ENCODE assay signal across 19 mouse cellular contexts in the genomic region with DNA sequence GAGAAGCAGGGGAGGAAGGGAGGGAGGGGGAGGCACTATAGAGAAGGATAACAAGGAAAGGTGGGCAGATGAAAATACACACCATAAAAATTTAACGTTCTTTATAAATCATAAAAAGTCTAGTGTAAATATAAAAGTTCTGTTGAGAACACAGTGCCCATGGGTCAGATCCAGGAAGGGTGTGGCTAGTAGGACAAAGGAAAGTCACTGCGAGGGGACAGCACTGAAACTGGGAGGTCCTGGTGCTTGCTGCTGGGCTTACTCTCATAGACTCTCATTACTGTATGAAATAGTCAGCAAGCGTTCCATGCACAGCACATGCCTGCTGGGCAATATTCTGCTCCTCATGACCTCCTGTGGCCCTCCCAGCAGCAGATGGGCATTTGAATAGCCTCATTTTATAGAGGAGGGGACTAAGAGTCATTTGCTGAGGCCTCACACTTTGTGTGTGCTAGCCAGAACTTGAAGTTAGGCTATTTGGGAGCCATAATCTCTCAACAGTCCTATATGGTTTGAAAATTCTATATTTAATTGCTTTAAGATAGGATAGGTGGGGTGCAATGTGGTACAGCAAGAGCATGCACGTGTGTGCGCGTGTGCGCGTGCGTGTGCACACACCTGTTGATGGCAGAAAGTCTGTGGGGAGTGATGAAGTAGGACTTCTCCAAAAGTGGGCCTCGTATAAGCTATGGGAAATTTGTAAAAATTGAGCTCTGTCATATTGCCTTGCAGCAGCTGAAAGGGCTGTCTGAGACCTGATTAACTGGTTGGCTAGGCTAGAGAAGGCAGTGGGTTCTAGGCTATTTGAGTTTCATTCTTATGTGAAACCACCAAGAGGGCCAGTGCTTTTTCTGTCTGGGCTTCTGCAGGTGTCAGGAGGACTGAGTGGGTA. TPM values are rescaled to one million over a fixed set of nuclear protein-coding genes. Genes with fewer than 3 reads are reported as not detected.
A peak's percentile ranks its signal among the peaks of the same experiment; 100 is the strongest.
DNase-seq lines count a peak whose midpoint lies in the region; ATAC-seq and TF ChIP-seq lines count a peak whose summit lies in the region.
"Had no signal": no experiment of that assay in that cellular context is flagged by ENCODE, and none has a peak within 500 bp of the region (broad histone marks: within the 10 kb centered on the region; RNA-seq: fewer than 3 reads in every experiment).

No protein-coding gene starts in this region.

- no peaks in the 10 kb centered on the region for H3K4me1 ChIP-seq in midbrain, embryonic 11.5 days (ENCODE audit: control insufficient read depth, insufficient read depth, low read length)
- H3K4me1 ChIP-seq in midbrain, embryonic 15.5 days: no peaks in the 10 kb centered on the region
- H3K4me1 ChIP-seq in lung, postnatal 0 days (ENCODE audit: insufficient read depth, low read depth, low read length): peaks cover 28% of the 10 kb centered on the region; the same call in 1 of the 2 replicates

- no peak overlapping the region for H3K4me2 ChIP-seq in midbrain, embryonic 11.5 days
- H3K4me2 ChIP-seq in midbrain, embryonic 15.5 days: no peak overlapping the region
- no peak overlapping the region; the same call in 1 of the 2 replicates for H3K4me2 ChIP-seq in lung, postnatal 0 days (replicated peaks; ENCODE audit: low read depth, low read length)
- H3K4me2 ChIP-seq: embryonic facial prominence, embryonic 12.5 days; forebrain, embryonic 13.5 days had no signal

- H3K9ac ChIP-seq in midbrain, embryonic 11.5 days (ENCODE audit: low read length): no peak overlapping the region
- H3K9ac ChIP-seq in midbrain, embryonic 15.5 days: no peak overlapping the region
- no peak overlapping the region for H3K9ac ChIP-seq in lung, postnatal 0 days (replicated peaks; ENCODE audit: low read depth)
- H3K9ac ChIP-seq: embryonic facial prominence, embryonic 12.5 days; forebrain, embryonic 13.5 days had no signal

- H3K4me3 ChIP-seq in midbrain, embryonic 11.5 days (ENCODE audit: low read depth, low read length): no peak overlapping the region
- no peak overlapping the region for H3K4me3 ChIP-seq in midbrain, embryonic 15.5 days
- no peak overlapping the region for H3K4me3 ChIP-seq in lung, postnatal 0 days (ENCODE audit: low read depth, low read length)
- H3K4me3 ChIP-seq: embryonic facial prominence, embryonic 12.5 days; forebrain, embryonic 13.5 days had no signal

- intact Hi-C loops in heart, postnatal 10 days (cut with DNase I): no loop called here

- TF ChIP-seq CTCF in lung, postnatal 0 days (IDR thresholded peaks at IDR 0.05): no peak

- no peaks in the 10 kb centered on the region for H3K36me3 ChIP-seq in midbrain, embryonic 11.5 days (ENCODE audit: control insufficient read depth, insufficient read depth, low read length)
- H3K36me3 ChIP-seq in midbrain, embryonic 15.5 days (replicated peaks): no peaks in the 10 kb centered on the region
- H3K36me3 ChIP-seq in lung, postnatal 0 days (ENCODE audit: insufficient read depth, low read length): no peaks in the 10 kb centered on the region
- H3K36me3 ChIP-seq: embryonic facial prominence, embryonic 12.5 days had no signal

- no peak for ATAC-seq in midbrain, embryonic 11.5 days (ENCODE audit: low FRiP score)
- ATAC-seq in midbrain, embryonic 15.5 days (replicated peaks): no peak
- ATAC-seq in lung, postnatal 0 days: 0 out of 2 replicates have a peak, but pooled peaks have one; percentile 14
- ATAC-seq: forebrain, embryonic 13.5 days; Patski had no signal

- DNase-seq in heart, adult 9 months (ENCODE audit: low spot score in 2 of 2): peak; percentile 37 to 46
- DNase-seq in heart, postnatal 10 days: no peak
- peak; percentile 44 for DNase-seq in midbrain, embryonic 11.5 days (ENCODE audit: low spot score, missing footprints)
- DNase-seq in lung, postnatal 0 days (ENCODE audit: low spot score): peak; percentile 68
- no peak for DNase-seq in right cerebral cortex, postnatal 14 days
- no peak for DNase-seq in testis, postnatal 10 days (ENCODE audit: low spot score)
- no peak for DNase-seq in adrenal gland, postnatal 25 days
- DNase-seq: adrenal gland, postnatal 10 days; cerebellum, adult 11-12 months; gastrocnemius, postnatal 36 days; thymus, adult 18-20 months had no signal

- peak; percentile 57 for TF ChIP-seq EP300 in lung, postnatal 0 days (IDR thresholded peaks at IDR 0.05)

- H3K27me3 ChIP-seq in midbrain, embryonic 11.5 days (ENCODE audit: control insufficient read depth, insufficient read depth, low read length): no peaks in the 10 kb centered on the region
- no peaks in the 10 kb centered on the region for H3K27me3 ChIP-seq in midbrain, embryonic 15.5 days (replicated peaks)
- H3K27me3 ChIP-seq in lung, postnatal 0 days (replicated peaks; ENCODE audit: insufficient read depth, low read length): no peaks in the 10 kb centered on the region
- H3K27me3 ChIP-seq: embryonic facial prominence, embryonic 12.5 days; forebrain, embryonic 13.5 days; megakaryocyte, embryonic 14.5 days; Patski had no signal

- H3K9me3 ChIP-seq in midbrain, embryonic 11.5 days (ENCODE audit: control insufficient read depth, low read length): no peaks in the 10 kb centered on the region
- H3K9me3 ChIP-seq in midbrain, embryonic 15.5 days: no peaks in the 10 kb centered on the region
- no peaks in the 10 kb centered on the region for H3K9me3 ChIP-seq in lung, postnatal 0 days (ENCODE audit: low read length)
- H3K9me3 ChIP-seq: embryonic facial prominence, embryonic 12.5 days; forebrain, embryonic 13.5 days; megakaryocyte, embryonic 14.5 days had no signal

- 92% methylated on average over 10 of the region's 10 CpGs for WGBS in midbrain, embryonic 11.5 days
- 87% methylated on average over 10 of the region's 10 CpGs for WGBS in midbrain, embryonic 15.5 days
- 77% methylated on average over 10 of the region's 10 CpGs for WGBS in lung, postnatal 0 days

- H3K27ac ChIP-seq in midbrain, embryonic 11.5 days (ENCODE audit: low read depth, low read length): no peak overlapping the region
- no peak overlapping the region for H3K27ac ChIP-seq in midbrain, embryonic 15.5 days
- H3K27ac ChIP-seq in lung, postnatal 0 days (ENCODE audit: low read length): peak overlapping the region; percentile 82
- H3K27ac ChIP-seq: embryonic facial prominence, embryonic 12.5 days; forebrain, embryonic 13.5 days had no signal

RNA-seq across cellular contexts. Expression of a gene that starts 22.2 kb away (rescaled TPM):
- total RNA-seq in heart, postnatal 10 days (2021): not detected
- polyA plus RNA-seq in midbrain, embryonic 11.5 days (2014; fragmentation: Nextera tagmentation; extraction: Ambion mirVana): 0.18 and 0.22 TPM in 2 replicates
- 0.79 and 0.93 TPM in 2 replicates for polyA plus RNA-seq in midbrain, embryonic 15.5 days (2015; fragmentation: Nextera tagmentation; extraction: Ambion mirVana)
- polyA plus RNA-seq in lung, postnatal 0 days (2015; fragmentation: Nextera tagmentation; extraction: Ambion mirVana): 31.9 and 38.1 TPM in 2 replicates
- not detected in 2 replicates for total RNA-seq in adrenal gland, postnatal 25 days (2021)
- total RNA-seq: adrenal gland, postnatal 10 days; gastrocnemius, postnatal 36 days; layer of hippocampus, adult 8-10 months had no signal
- polyA plus RNA-seq: C2C12; hindbrain, embryonic 11.5 days had no signal

RNA-seq across cellular contexts. Expression of a gene that starts 36.4 kb away (rescaled TPM):
- 10 to 100 TPM; 50.2 to 67.2 TPM for total RNA-seq in heart, postnatal 10 days (2021)
- 1.7 and 2.3 TPM in 2 replicates for polyA plus RNA-seq in midbrain, embryonic 11.5 days (2014; fragmentation: Nextera tagmentation; extraction: Ambion mirVana)
- 10.5 and 12.7 TPM in 2 replicates for polyA plus RNA-seq in midbrain, embryonic 15.5 days (2015; fragmentation: Nextera tagmentation; extraction: Ambion mirVana)
- polyA plus RNA-seq in lung, postnatal 0 days (2015; fragmentation: Nextera tagmentation; extraction: Ambion mirVana): 19.8 and 21.4 TPM in 2 replicates
- total RNA-seq in adrenal gland, postnatal 25 days (2021): 295 and 303 TPM in 2 replicates

RNA-seq across cellular contexts. Expression of a gene that starts 42.5 kb away (rescaled TPM):
- total RNA-seq in heart, postnatal 10 days (2021): 10 to 100 TPM; 15.0 to 15.6 TPM
- polyA plus RNA-seq in midbrain, embryonic 11.5 days (2014; fragmentation: Nextera tagmentation; extraction: Ambion mirVana): 0.45 and 0.54 TPM in 2 replicates
- 0.88 and 1.1 TPM in 2 replicates for polyA plus RNA-seq in midbrain, embryonic 15.5 days (2015; fragmentation: Nextera tagmentation; extraction: Ambion mirVana)
- polyA plus RNA-seq in lung, postnatal 0 days (2015; fragmentation: Nextera tagmentation; extraction: Ambion mirVana): 21.7 and 23.5 TPM in 2 replicates
- 19.9 and 22.7 TPM in 2 replicates for total RNA-seq in adrenal gland, postnatal 25 days (2021)

Comparison
In these comparisons a context has a peak if more than half of its experiments do, and no peak if none do; other contexts are left out.
1. DNase-seq: peak in heart, adult 9 months (2 of 2), midbrain, embryonic 11.5 days (single experiment) and lung, postnatal 0 days (single experiment); none in heart, postnatal 10 days (0 of 2), right cerebral cortex, postnatal 14 days (single experiment), testis, postnatal 10 days (single experiment) and adrenal gland, postnatal 25 days (single experiment).
2. RNA of a gene that starts 22.2 kb away (polyA plus RNA-seq): 31.9 to 38.1 TPM in lung, postnatal 0 days; 0.79 to 0.93 TPM in midbrain, embryonic 15.5 days and 0.18 to 0.22 TPM in midbrain, embryonic 11.5 days; every median in the first group is over 10 times any median in the second.
3. RNA of a gene that starts 42.5 kb away (polyA plus RNA-seq): 21.7 to 23.5 TPM in lung, postnatal 0 days; 0.88 to 1.1 TPM in midbrain, embryonic 15.5 days and 0.45 to 0.54 TPM in midbrain, embryonic 11.5 days; every median in the first group is over 10 times any median in the second.